Comparison of ENCODE assay signal across 25 mouse cellular contexts in genomic region chr5:51841763-51842162, GRCm38 (mm10).
DNase-seq lines count a peak whose midpoint lies in the region; ATAC-seq and TF ChIP-seq lines count a peak whose summit lies in the region.
"Had no signal": no experiment of that assay in that cellular context is flagged by ENCODE, and none has a peak within 500 bp of the region (broad histone marks: within the 10 kb centered on the region; RNA-seq: fewer than 3 reads in every experiment).

No protein-coding gene starts in this region.

- H3K27ac ChIP-seq in MEL (ENCODE audit: control insufficient read depth, low read depth, low read length), result peak overlapping the region; percentile 14; the same call in 1 of the 2 replicates
- peak overlapping the region; percentile 71 for H3K27ac ChIP-seq in liver, embryonic 13.5 days
- no peak overlapping the region for H3K27ac ChIP-seq in liver, embryonic 16.5 days (ENCODE audit: low read length)
- no peak overlapping the region for H3K27ac ChIP-seq in forebrain, embryonic 11.5 days (ENCODE audit: low read depth, low read length)
- H3K27ac ChIP-seq: embryonic facial prominence, embryonic 10.5 days; embryonic facial prominence, embryonic 13.5 days; forebrain, embryonic 12.5 days; forebrain, embryonic 15.5 days; heart, adult 2 months; heart, embryonic 10.5 days; hindbrain, embryonic 13.5 days; intestine, embryonic 15.5 days had no signal

- no peak overlapping the region for H3K9ac ChIP-seq in MEL (ENCODE audit: control insufficient read depth, low read depth, low read length, poor library complexity, severe bottlenecking)
- H3K9ac ChIP-seq in liver, embryonic 13.5 days, result no peak overlapping the region
- no peak overlapping the region for H3K9ac ChIP-seq in liver, embryonic 16.5 days (ENCODE audit: low read depth, low read length)
- H3K9ac ChIP-seq in forebrain, embryonic 11.5 days (ENCODE audit: low read length), result no peak overlapping the region
- H3K9ac ChIP-seq: embryonic facial prominence, embryonic 13.5 days; forebrain, embryonic 12.5 days; forebrain, embryonic 15.5 days; heart, embryonic 13.5 days; hindbrain, embryonic 13.5 days; intestine, embryonic 15.5 days had no signal

- no peak for DNase-seq in MEL (ENCODE audit: low read depth, low spot score)
- DNase-seq in liver, embryonic 13.5 days, result no peak
- no peak for DNase-seq in testis, postnatal 10 days (ENCODE audit: low spot score)
- DNase-seq in forebrain, embryonic 11.5 days (ENCODE audit: low spot score), result no peak
- no peak for DNase-seq in cerebellum, adult 18-20 months
- DNase-seq: adrenal gland, adult 8-10 months; adrenal gland, postnatal 25 days; cerebellum, adult 11-12 months; cerebellum, adult 9-11 months; cerebellum, postnatal 25 days; gastrocnemius, postnatal 25 days; heart, adult 2 months had no signal

- TF ChIP-seq POLR2A in MEL (IDR thresholded peaks at IDR 0.05; ENCODE audit: control insufficient read depth in 1 of 2, insufficient read depth in 1 of 2, low read depth in 1 of 2, low read length in 2 of 2, poor library complexity in 1 of 2), result no peak

- peak in 1 of 2 experiments; percentile 16; a peak in 1 of 4 replicates for TF ChIP-seq EP300 in MEL (IDR thresholded peaks at IDR 0.05; ENCODE audit: low read depth in 1 of 2, low read length in 2 of 2)

- TF ChIP-seq RAD21 in MEL (IDR thresholded peaks at IDR 0.05; ENCODE audit: low read depth, low read length), result no peak

- TF ChIP-seq CTCF in MEL (IDR thresholded peaks at IDR 0.05 in 2 of 3, conservative IDR thresholded peaks at IDR 0.05 in 1 of 3; ENCODE audit: control insufficient read depth in 1 of 3, insufficient read depth in 1 of 3, low read depth in 2 of 3, low read length in 3 of 3, poor library complexity in 1 of 3, severe bottlenecking in 1 of 3), result no peak

- no peaks in the 10 kb centered on the region for H3K27me3 ChIP-seq in MEL (ENCODE audit: control insufficient read depth in 1 of 2, insufficient read depth in 2 of 2, low read length in 2 of 2)
- no peaks in the 10 kb centered on the region for H3K27me3 ChIP-seq in liver, embryonic 13.5 days
- H3K27me3 ChIP-seq in liver, embryonic 16.5 days (ENCODE audit: control insufficient read depth, insufficient read depth, low read depth, low read length), result no peaks in the 10 kb centered on the region
- no peaks in the 10 kb centered on the region for H3K27me3 ChIP-seq in forebrain, embryonic 11.5 days (ENCODE audit: control insufficient read depth, insufficient read depth, low read length)
- H3K27me3 ChIP-seq: embryonic facial prominence, embryonic 13.5 days; forebrain, embryonic 12.5 days; forebrain, embryonic 15.5 days; heart, embryonic 13.5 days; hindbrain, embryonic 13.5 days; intestine, embryonic 15.5 days had no signal

- WGBS in liver, embryonic 13.5 days (ENCODE audit: insufficient replicate concordance), result 44% methylated on average over 2 of the region's 2 CpGs
- 43% methylated on average over 2 of the region's 2 CpGs for WGBS in liver, embryonic 16.5 days (ENCODE audit: insufficient replicate concordance)
- WGBS in forebrain, embryonic 11.5 days, result 85% methylated on average over 2 of the region's 2 CpGs

- H3K9me3 ChIP-seq in MEL (replicated peaks; ENCODE audit: insufficient read depth, low read length), result no peaks in the 10 kb centered on the region
- no peaks in the 10 kb centered on the region for H3K9me3 ChIP-seq in liver, embryonic 13.5 days (replicated peaks)
- H3K9me3 ChIP-seq in liver, embryonic 16.5 days (replicated peaks; ENCODE audit: control insufficient read depth, low read length), result no peaks in the 10 kb centered on the region
- H3K9me3 ChIP-seq in forebrain, embryonic 11.5 days (ENCODE audit: control insufficient read depth, low read length), result no peaks in the 10 kb centered on the region
- H3K9me3 ChIP-seq: embryonic facial prominence, embryonic 10.5 days; embryonic facial prominence, embryonic 13.5 days; forebrain, embryonic 12.5 days; forebrain, embryonic 15.5 days; heart, embryonic 10.5 days; heart, embryonic 13.5 days; hindbrain, embryonic 13.5 days; intestine, embryonic 15.5 days had no signal

- H3K4me1 ChIP-seq in MEL (ENCODE audit: control insufficient read depth in 1 of 2, insufficient read depth in 2 of 2, low read length in 2 of 2), result peaks cover 5 to 13% of the 10 kb centered on the region in 2 experiments
- H3K4me1 ChIP-seq in liver, embryonic 13.5 days (replicated peaks), result peaks cover 25% of the 10 kb centered on the region
- peaks cover 12% of the 10 kb centered on the region for H3K4me1 ChIP-seq in liver, embryonic 16.5 days (ENCODE audit: control insufficient read depth, low read depth, low read length)
- no peaks in the 10 kb centered on the region for H3K4me1 ChIP-seq in forebrain, embryonic 11.5 days (replicated peaks; ENCODE audit: control insufficient read depth, insufficient read depth, low read length)
- H3K4me1 ChIP-seq: embryonic facial prominence, embryonic 10.5 days; embryonic facial prominence, embryonic 13.5 days; forebrain, embryonic 12.5 days; forebrain, embryonic 15.5 days; hindbrain, embryonic 13.5 days; intestine, embryonic 15.5 days had no signal

- 0 out of 2 replicates have a peak, but pooled peaks have one; percentile 40 for ATAC-seq in erythroblast, adult 5-6 weeks (replicated peaks; ENCODE audit: low FRiP score, poor library complexity, severe bottlenecking)
- ATAC-seq in liver, embryonic 13.5 days (ENCODE audit: low read depth), result peak; percentile 69
- peak; percentile 57 for ATAC-seq in liver, embryonic 16.5 days (ENCODE audit: low read depth)
- ATAC-seq in forebrain, embryonic 11.5 days (replicated peaks; ENCODE audit: low FRiP score), result no peak
- ATAC-seq: activated CD4-positive, CD25-positive, alpha-beta regulatory T cell, adult 4 months; CD4-positive, CD25-positive, alpha-beta regulatory T cell, adult 4 months; forebrain, embryonic 15.5 days; hindbrain, embryonic 16.5 days; intestine, embryonic 15.5 days had no signal

- peaks cover 0 to 14% of the 10 kb centered on the region in 2 experiments; a peak in 2 of 4 replicates for H3K36me3 ChIP-seq in MEL (ENCODE audit: control insufficient read depth in 1 of 2, insufficient read depth in 2 of 2, low read length in 2 of 2)
- H3K36me3 ChIP-seq in liver, embryonic 13.5 days, result no peaks in the 10 kb centered on the region
- no peaks in the 10 kb centered on the region for H3K36me3 ChIP-seq in liver, embryonic 16.5 days (ENCODE audit: control insufficient read depth, insufficient read depth)
- no peaks in the 10 kb centered on the region for H3K36me3 ChIP-seq in forebrain, embryonic 11.5 days (ENCODE audit: control insufficient read depth, insufficient read depth, low read length)
- H3K36me3 ChIP-seq: embryonic facial prominence, embryonic 10.5 days; embryonic facial prominence, embryonic 13.5 days; forebrain, embryonic 12.5 days; forebrain, embryonic 15.5 days; heart, embryonic 10.5 days; heart, embryonic 13.5 days; hindbrain, embryonic 13.5 days; intestine, embryonic 15.5 days had no signal

- no peaks in the 10 kb centered on the region for H3K79me2 ChIP-seq in MEL (ENCODE audit: control insufficient read depth, insufficient read depth, low read length, poor library complexity)

- no peak overlapping the region for H3K4me3 ChIP-seq in MEL (ENCODE audit: control insufficient read depth in 1 of 2, insufficient read depth in 1 of 2, low read depth in 2 of 2, low read length in 2 of 2)
- no peak overlapping the region for H3K4me3 ChIP-seq in liver, embryonic 13.5 days (replicated peaks)
- H3K4me3 ChIP-seq in liver, embryonic 16.5 days (ENCODE audit: low read depth, low read length), result no peak overlapping the region
- H3K4me3 ChIP-seq in forebrain, embryonic 11.5 days (ENCODE audit: low read depth, low read length), result no peak overlapping the region
- H3K4me3 ChIP-seq: embryonic facial prominence, embryonic 10.5 days; embryonic facial prominence, embryonic 13.5 days; forebrain, embryonic 12.5 days; forebrain, embryonic 15.5 days; heart, adult 2 months; heart, embryonic 10.5 days; heart, embryonic 13.5 days; hindbrain, embryonic 13.5 days; intestine, embryonic 15.5 days had no signal

- no peak overlapping the region for H3K4me2 ChIP-seq in liver, embryonic 13.5 days
- H3K4me2 ChIP-seq in liver, embryonic 16.5 days (ENCODE audit: low read depth, low read length), result no peak overlapping the region
- H3K4me2 ChIP-seq in forebrain, embryonic 11.5 days (ENCODE audit: low read depth, low read length, severe bottlenecking), result no peak overlapping the region
- H3K4me2 ChIP-seq: embryonic facial prominence, embryonic 13.5 days; forebrain, embryonic 12.5 days; forebrain, embryonic 15.5 days; heart, embryonic 13.5 days; hindbrain, embryonic 13.5 days; intestine, embryonic 15.5 days had no signal

TF ChIP-seq in MEL, 35 proteins besides CTCF, POLR2A, EP300 and RAD21:
- TF ChIP-seq MXI1 (IDR thresholded peaks at IDR 0.05; ENCODE audit: low read depth, low read length) (0 out of 2 replicates have a peak, but pooled peaks have one; percentile 28), NRF1 (IDR thresholded peaks at IDR 0.05; ENCODE audit: insufficient read depth, low read depth, low read length, poor library complexity, severe bottlenecking) (no peak), TBP (IDR thresholded peaks at IDR 0.05; ENCODE audit: low read depth, low read length) (no peak), ZMIZ1 (IDR thresholded peaks at IDR 0.05; ENCODE audit: low read depth, low read length) (no peak), CHD1 (IDR thresholded peaks at IDR 0.05; ENCODE audit: low read depth, low read length) (no peak), UBTF (IDR thresholded peaks at IDR 0.05; ENCODE audit: borderline replicate concordance, insufficient read depth, low read depth, low read length) (no peak), MYB (IDR thresholded peaks at IDR 0.05; ENCODE audit: low read depth, low read length) (no peak), TAL1 (IDR thresholded peaks at IDR 0.05; ENCODE audit: low read length) (no peak), JUND (IDR thresholded peaks at IDR 0.05; ENCODE audit: low read depth, low read length) (no peak), NELFE (IDR thresholded peaks at IDR 0.05; ENCODE audit: low read depth, low read length) (no peak), MYC (IDR thresholded peaks at IDR 0.05; ENCODE audit: low read depth, low read length) (no peak), POLR2AphosphoS5 (IDR thresholded peaks at IDR 0.05; ENCODE audit: borderline replicate concordance, low read depth, low read length) (no peak), SMC3 (IDR thresholded peaks at IDR 0.05; ENCODE audit: low read depth, low read length) (no peak), KAT2A (conservative IDR thresholded peaks at IDR 0.05; ENCODE audit: low read depth, low read length) (no peak), USF2 (IDR thresholded peaks at IDR 0.05; ENCODE audit: borderline replicate concordance in 1 of 2, insufficient read depth in 1 of 2, low read depth in 1 of 2, low read length in 2 of 2) (no peak), MAZ (IDR thresholded peaks at IDR 0.05; ENCODE audit: low read depth, low read length) (no peak), RCOR1 (IDR thresholded peaks at IDR 0.05; ENCODE audit: low read depth, low read length) (peak; percentile 7; the same call in 1 of the 2 replicates)

Comparison
In these comparisons a context has a peak if more than half of its experiments do, and no peak if none do; other contexts are left out.
1. H3K27ac ChIP-seq: peak in MEL (single experiment) and liver, embryonic 13.5 days (single experiment); none in liver, embryonic 16.5 days (single experiment) and forebrain, embryonic 11.5 days (single experiment).